Mouse (Mus musculus) midbrain, embryonic 11.5 days (tissue): ENCODE measurements at regions not wholly inside any gene's neighbourhood (a gene's known extent, or its start where the extent isn't known, plus 50 kb on each side); places are given as distances from the start of the nearest gene placed in this dataset.
A peak's percentile ranks its signal among the peaks of the same experiment; 100 is the strongest.

Source experiments
- ATAC-seq: fragments of 200-750 bp; cut with Nextera tagmentation; 2 replicates; pipeline ENCODE4 v1.8.0; 2017; ENCODE audit warnings: moderate TSS enrichment, moderate library complexity; ENCODE audit not compliant: low FRiP score
- DNase-seq: peaks from one replicate; pipeline ENCODE4 v3.0.0; 2015; ENCODE audit warnings: low spot score; ENCODE audit errors: missing footprints
- H3K27ac ChIP-seq: fragments of 300-500 bp; sonication (generic); 2 replicates; pipeline ENCODE4 v1.5.1; 2014; ENCODE audit warnings: low read depth, low read length
- H3K27me3 ChIP-seq: fragments of 300-500 bp; sonication (generic); 2 replicates; pipeline ENCODE4 v1.6.1; 2014; ENCODE audit warnings: mild to moderate bottlenecking, low read length, moderate library complexity, mixed read lengths; ENCODE audit not compliant: control insufficient read depth, insufficient read depth
- H3K36me3 ChIP-seq: fragments of 300-500 bp; sonication (generic); 2 replicates; pipeline ENCODE4 v1.6.1; 2014; ENCODE audit warnings: mild to moderate bottlenecking, low read length, moderate library complexity, mixed read lengths; ENCODE audit not compliant: control insufficient read depth, insufficient read depth
- H3K4me1 ChIP-seq: fragments of 300-500 bp; sonication (generic); 2 replicates; pipeline ENCODE4 v1.6.1; 2014; ENCODE audit warnings: low read length; ENCODE audit not compliant: control insufficient read depth, insufficient read depth
- H3K4me2 ChIP-seq: fragments of 300-500 bp; sonication (generic); 2 replicates; pipeline ENCODE4 v1.6.1; 2014; ENCODE audit warnings: mild to moderate bottlenecking, moderate library complexity
- H3K4me3 ChIP-seq: fragments of 300-500 bp; sonication (generic); 2 replicates; pipeline ENCODE4 v1.5.1; 2014; ENCODE audit warnings: low read depth, low read length
- H3K9ac ChIP-seq: fragments of 300-500 bp; sonication (generic); 2 replicates; pipeline ENCODE4 v1.6.1; 2014; ENCODE audit warnings: low read length
- H3K9me3 ChIP-seq: fragments of 300-500 bp; sonication (generic); 2 replicates; pipeline ENCODE4 v1.6.1; 2016; ENCODE audit warnings: low read length; ENCODE audit not compliant: control insufficient read depth
- WGBS: fragments of 180-500 bp; shearing (Covaris S2); extraction: QIAGEN DNeasy Blood & Tissue Kit; methylation state at CpG from one replicate; pipeline ENCODE4 v1.1.7; 2014; 5-methylcytosine and 5-hydroxymethylcytosine counted together

- ATAC-seq: peak; percentile 93
- Histone ChIP-seq H3K36me3 (no peaks in the 10 kb centered on the region), H3K9me3 (no peaks in the 10 kb centered on the region), H3K4me3 (no peak overlapping the region), H3K4me1 (peaks cover 25% of the 10 kb centered on the region), H3K4me2 (peak overlapping the region; percentile 29), H3K9ac (peak overlapping the region; percentile 51), H3K27ac (peak overlapping the region; percentile 88), H3K27me3 (no peaks in the 10 kb centered on the region)
- WGBS: 10% methylated on average over 12 of the region's 12 CpGs
- DNase-seq: peak; percentile 95
Observed at GRCm38 (mm10) chr4:54021069-54021829, 195.4 kb downstream of the Tmem38b start.

- H3K36me3 ChIP-seq: no peaks in the 10 kb centered on the region
- peak; percentile 38 for ATAC-seq
- no peaks in the 10 kb centered on the region for H3K9me3 ChIP-seq
- H3K27me3 ChIP-seq: no peaks in the 10 kb centered on the region
- peak overlapping the region; percentile 29 for H3K4me2 ChIP-seq
- peak overlapping the region; percentile 88 for H3K27ac ChIP-seq
- peak overlapping the region; percentile 51 for H3K9ac ChIP-seq
- 21% methylated on average over 6 of the region's 6 CpGs for WGBS
- peaks cover 25% of the 10 kb centered on the region for H3K4me1 ChIP-seq
- no peak for DNase-seq
- H3K4me3 ChIP-seq: no peak overlapping the region
Observed at GRCm38 (mm10) chr4:54021861-54022385, 196.1 kb downstream of the Tmem38b start.

- WGBS: 74% methylated on average over 3 of the region's 3 CpGs
- Histone ChIP-seq H3K27ac (no peak overlapping the region), H3K36me3 (no peaks in the 10 kb centered on the region), H3K9me3 (no peaks in the 10 kb centered on the region), H3K27me3 (no peaks in the 10 kb centered on the region), H3K4me3 (no peak overlapping the region), H3K4me1 (peaks cover 28% of the 10 kb centered on the region), H3K9ac (no peak overlapping the region), H3K4me2 (no peak overlapping the region)
- no peak for DNase-seq
- ATAC-seq: no peak
Observed at GRCm38 (mm10) chr4:54026919-54027318, 201.1 kb downstream of the Tmem38b start.

GRCm38 (mm10) chr4:54027565-54028237 is 201.9 kb downstream of the Tmem38b start:
- WGBS: 14% methylated on average over 5 of the region's 5 CpGs

GRCm38 (mm10) chr4:54045258-54046029 is 219.6 kb downstream of the Tmem38b start:
- WGBS: 40% methylated on average over 14 of the region's 14 CpGs
- H3K27me3 ChIP-seq: no peaks in the 10 kb centered on the region
- H3K4me3 ChIP-seq: no peak overlapping the region
- no peak overlapping the region for H3K4me2 ChIP-seq
- ATAC-seq (no peak), DNase-seq (no peak)
- no peak overlapping the region for H3K9ac ChIP-seq
- H3K36me3 ChIP-seq: no peaks in the 10 kb centered on the region
- H3K27ac ChIP-seq: no peak overlapping the region
- no peaks in the 10 kb centered on the region for H3K9me3 ChIP-seq
- H3K4me1 ChIP-seq: peaks cover 4% of the 10 kb centered on the region; the same call in 1 of the 2 replicates

More at GRCm38 (mm10) chr4:54027565-54028237, 201.9 kb downstream of the Tmem38b start:
- Histone ChIP-seq H3K9ac (no peak overlapping the region), H3K4me1 (peaks cover 29% of the 10 kb centered on the region), H3K27ac (peak overlapping the region; percentile 87), H3K36me3 (no peaks in the 10 kb centered on the region), H3K9me3 (no peaks in the 10 kb centered on the region), H3K27me3 (no peaks in the 10 kb centered on the region), H3K4me3 (no peak overlapping the region), H3K4me2 (no peak overlapping the region)
- DNase-seq (peak; percentile 91), ATAC-seq (no peak)

GRCm38 (mm10) chr4:54064331-54064730 is 238.5 kb downstream of the Tmem38b start:
- no peak overlapping the region for H3K27ac ChIP-seq
- ATAC-seq (no peak), DNase-seq (no peak)
- H3K9me3 ChIP-seq: peaks cover 6% of the 10 kb centered on the region; the same call in 1 of the 2 replicates
- no peaks in the 10 kb centered on the region for H3K27me3 ChIP-seq
- no peaks in the 10 kb centered on the region for H3K36me3 ChIP-seq
- H3K4me2 ChIP-seq: no peak overlapping the region
- H3K9ac ChIP-seq: no peak overlapping the region
- H3K4me1 ChIP-seq: no peaks in the 10 kb centered on the region
- H3K4me3 ChIP-seq: no peak overlapping the region
- 92% methylated on average over 4 of the region's 4 CpGs for WGBS

- no peak overlapping the region for H3K4me3 ChIP-seq
- ATAC-seq: peak; percentile 60; the same call in 1 of the 2 replicates
- H3K4me1 ChIP-seq: peaks cover 20% of the 10 kb centered on the region
- H3K9me3 ChIP-seq: peaks cover 18% of the 10 kb centered on the region; the same call in 1 of the 2 replicates
- no peak overlapping the region for H3K4me2 ChIP-seq
- peak; percentile 88 for DNase-seq
- H3K27me3 ChIP-seq: no peaks in the 10 kb centered on the region
- peak overlapping the region; percentile 74 for H3K27ac ChIP-seq
- 36% methylated on average over 4 of the region's 4 CpGs for WGBS
- H3K9ac ChIP-seq: no peak overlapping the region; the same call in 1 of the 2 replicates
- H3K36me3 ChIP-seq: no peaks in the 10 kb centered on the region
Observed at GRCm38 (mm10) chr4:54071951-54072350, 246.1 kb downstream of the Tmem38b start.

GRCm38 (mm10) chr4:54072482-54072881 is 246.6 kb downstream of the Tmem38b start:
- H3K9ac ChIP-seq: peak overlapping the region; percentile 38; the same call in 1 of the 2 replicates
- no peaks in the 10 kb centered on the region for H3K36me3 ChIP-seq
- peak; percentile 39 for ATAC-seq
- no peak overlapping the region for H3K4me2 ChIP-seq
- peaks cover 20% of the 10 kb centered on the region for H3K4me1 ChIP-seq
- DNase-seq: peak; percentile 91
- no peak overlapping the region for H3K4me3 ChIP-seq
- H3K27ac ChIP-seq: peak overlapping the region; percentile 87
- 12% methylated on average over 3 of the region's 3 CpGs for WGBS
- H3K27me3 ChIP-seq: no peaks in the 10 kb centered on the region
- H3K9me3 ChIP-seq: peaks cover 18% of the 10 kb centered on the region; the same call in 1 of the 2 replicates
